Mouse (Mus musculus): ENCODE data around the gene Pgap3.

- no peak for TF ChIP-seq POLR2A (IDR thresholded peaks at IDR 0.05; ENCODE audit: borderline replicate concordance, extremely low read depth, low read depth, low read length)
- no peak for TF ChIP-seq CTCF (IDR thresholded peaks at IDR 0.05; ENCODE audit: insufficient read depth, low read length)
Measured at GRCm38 (mm10) chr11:98374266-98374665, 26.0 kb downstream of the Pgap3 start.
